Mouse (Mus musculus): ENCODE data around the gene Kcnj9. TPM values are rescaled to one million over a fixed set of nuclear protein-coding genes. Genes with fewer than 3 reads are reported as not detected.

The Kcnj9 gene
- polyA plus RNA-seq, 1 experiment from 2014 or later = not detected

DNA sequence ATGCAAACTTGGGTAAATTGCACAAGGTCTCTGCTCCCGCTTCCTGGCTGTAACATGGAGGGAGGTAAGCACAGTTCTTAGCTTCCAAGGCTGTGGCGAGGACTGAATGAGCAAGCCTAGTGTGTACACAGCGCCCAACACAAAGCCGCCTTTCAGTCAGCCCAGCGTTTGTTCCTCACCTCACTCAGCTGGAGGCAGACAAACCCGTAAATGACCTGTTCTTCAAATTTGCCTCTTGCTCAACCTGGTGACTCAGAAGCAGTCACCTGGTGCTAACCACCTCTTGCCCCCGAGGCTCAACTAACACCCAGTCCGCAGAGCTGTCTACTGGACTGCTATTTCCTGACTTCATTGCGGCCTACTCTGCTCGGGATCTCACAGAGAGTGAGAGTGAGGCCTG lies 21.2 kb downstream of the Kcnj9 start:
- Histone ChIP-seq H3K4me2 (replicated peaks; ENCODE audit: low read depth, low read length) (no peak overlapping the region), H3K36me3 (ENCODE audit: insufficient read depth, low read length) (no peaks in the 10 kb centered on the region), H3K27me3 (ENCODE audit: insufficient read depth, low read length) (no peaks in the 10 kb centered on the region), H3K27ac (ENCODE audit: low read length) (no peak overlapping the region), H3K9me3 (ENCODE audit: low read length) (no peaks in the 10 kb centered on the region), H3K9ac (replicated peaks; ENCODE audit: low read length) (0 out of 2 replicates have a peak overlapping the region, but pooled peaks have one; percentile 7), H3K4me3 (ENCODE audit: low read length) (no peak overlapping the region), H3K4me1 (ENCODE audit: insufficient read depth, low read length) (peaks cover 27% of the 10 kb centered on the region)
- ATAC-seq (ENCODE audit: low FRiP score, low TSS enrichment) = no peak
- WGBS = 66% methylated on average over 10 of the region's 10 CpGs

DNA sequence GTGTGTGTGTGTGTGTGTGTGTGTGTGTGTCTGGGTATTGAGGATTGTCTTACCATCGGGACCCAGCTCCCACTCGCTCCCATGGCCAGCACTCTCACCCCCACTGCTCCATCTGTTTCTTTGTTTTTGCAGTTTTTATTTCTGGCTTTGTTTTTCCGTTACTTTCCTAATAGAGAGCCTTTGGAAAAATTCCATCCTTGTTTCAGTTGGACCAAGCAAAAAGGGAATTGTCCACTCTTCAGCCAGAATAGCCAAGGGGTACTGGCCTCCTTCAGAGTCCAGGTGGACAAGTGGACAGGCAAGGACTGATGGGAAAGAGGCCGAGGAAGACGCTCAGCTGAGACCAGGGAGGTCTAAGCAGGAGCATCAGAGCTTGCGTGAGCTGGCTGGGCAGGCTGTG lies 22.2 kb downstream of the Kcnj9 start:
- Histone ChIP-seq H3K27ac (ENCODE audit: low read length) (no peak overlapping the region), H3K9me3 (ENCODE audit: low read length) (no peaks in the 10 kb centered on the region), H3K4me2 (replicated peaks; ENCODE audit: low read depth, low read length) (no peak overlapping the region), H3K4me3 (ENCODE audit: low read length) (no peak overlapping the region), H3K27me3 (ENCODE audit: insufficient read depth, low read length) (no peaks in the 10 kb centered on the region), H3K4me1 (ENCODE audit: insufficient read depth, low read length) (peaks cover 26% of the 10 kb centered on the region), H3K36me3 (ENCODE audit: insufficient read depth, low read length) (no peaks in the 10 kb centered on the region), H3K9ac (replicated peaks; ENCODE audit: low read length) (no peak overlapping the region)
- WGBS = 61% methylated on average over 6 of the region's 6 CpGs
- no peak for ATAC-seq (ENCODE audit: low FRiP score, low TSS enrichment)

DNA sequence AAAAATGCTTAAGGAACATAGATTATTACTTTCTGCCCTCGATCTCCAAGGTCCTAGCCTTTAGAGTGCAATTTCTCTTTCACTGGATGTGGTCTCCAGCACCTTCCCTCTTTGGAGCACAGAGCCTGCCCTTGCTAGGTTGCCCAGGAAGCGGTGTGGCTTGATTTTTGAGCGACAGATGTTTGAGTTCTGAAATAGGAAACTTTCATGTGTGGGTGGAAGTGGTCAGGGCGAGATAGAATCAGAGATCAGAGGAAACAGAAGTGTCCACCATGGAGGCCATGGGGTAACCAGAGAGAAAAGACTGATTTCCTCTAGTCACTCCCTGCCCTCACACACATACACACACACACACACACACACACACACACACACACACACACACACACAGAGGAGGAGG lies 22.9 kb downstream of the Kcnj9 start:
- ATAC-seq (ENCODE audit: low FRiP score, low TSS enrichment) = no peak
- 52% methylated on average over 4 of the region's 4 CpGs for WGBS
- Histone ChIP-seq H3K9ac (replicated peaks; ENCODE audit: low read length) (no peak overlapping the region), H3K9me3 (ENCODE audit: low read length) (no peaks in the 10 kb centered on the region), H3K4me3 (ENCODE audit: low read length) (no peak overlapping the region), H3K4me2 (replicated peaks; ENCODE audit: low read depth, low read length) (no peak overlapping the region), H3K36me3 (ENCODE audit: insufficient read depth, low read length) (no peaks in the 10 kb centered on the region), H3K4me1 (ENCODE audit: insufficient read depth, low read length) (peaks cover 24% of the 10 kb centered on the region), H3K27me3 (ENCODE audit: insufficient read depth, low read length) (no peaks in the 10 kb centered on the region), H3K27ac (ENCODE audit: low read length) (no peak overlapping the region)

DNA sequence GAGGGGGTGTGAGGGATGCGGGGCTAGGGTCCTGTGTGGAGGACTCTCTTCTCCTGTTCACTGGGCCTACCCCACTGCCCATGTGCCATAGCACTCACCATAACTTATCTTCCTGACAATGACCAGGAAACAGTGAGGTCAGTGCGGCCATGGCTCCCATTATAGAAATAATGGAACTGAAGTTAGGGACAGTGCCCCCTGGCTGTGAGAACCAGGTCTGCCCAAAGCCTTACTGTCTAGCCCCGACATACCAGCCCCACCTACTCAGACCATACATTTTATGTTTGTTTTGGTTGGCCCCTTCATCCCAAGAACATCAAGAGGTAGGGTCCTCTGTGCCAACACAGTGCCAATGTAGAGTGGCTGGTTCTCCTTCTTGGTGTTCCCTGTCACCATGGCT lies 23.5 kb downstream of the Kcnj9 start:
- H3K4me3 ChIP-seq (ENCODE audit: low read length) = no peak overlapping the region
- WGBS = 73% methylated on average over 3 of the region's 3 CpGs
- peaks cover 18% of the 10 kb centered on the region for H3K4me1 ChIP-seq (ENCODE audit: insufficient read depth, low read length)
- H3K27ac ChIP-seq (ENCODE audit: low read length) = no peak overlapping the region
- H3K9me3 ChIP-seq (ENCODE audit: low read length) = no peaks in the 10 kb centered on the region
- no peaks in the 10 kb centered on the region for H3K36me3 ChIP-seq (ENCODE audit: insufficient read depth, low read length)
- H3K27me3 ChIP-seq (ENCODE audit: insufficient read depth, low read length) = no peaks in the 10 kb centered on the region
- ATAC-seq (ENCODE audit: low FRiP score, low TSS enrichment) = no peak
- H3K4me2 ChIP-seq (replicated peaks; ENCODE audit: low read depth, low read length) = no peak overlapping the region
- H3K9ac ChIP-seq (replicated peaks; ENCODE audit: low read length) = no peak overlapping the region

DNA sequence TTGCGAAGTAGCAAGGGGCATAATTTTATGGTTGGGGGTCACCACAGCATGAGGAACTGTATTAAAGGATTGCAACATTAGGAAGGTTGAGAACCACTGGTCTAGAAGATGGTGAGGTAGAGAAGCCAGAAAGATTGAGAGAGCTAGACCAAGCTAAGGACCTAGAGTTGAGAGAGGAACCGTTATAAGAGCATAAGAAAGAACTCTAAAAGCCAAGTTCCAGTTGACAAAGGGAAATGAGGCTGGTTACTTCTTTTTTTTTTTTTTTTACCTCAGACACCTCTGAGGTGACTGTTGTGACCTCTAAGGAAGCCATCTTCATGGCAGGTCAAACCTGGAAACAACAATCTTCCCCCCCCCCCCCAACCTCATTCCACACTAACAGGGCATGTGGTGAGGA lies 24.0 kb downstream of the Kcnj9 start:
- Histone ChIP-seq H3K27me3 (ENCODE audit: insufficient read depth, low read length) (no peaks in the 10 kb centered on the region), H3K4me2 (replicated peaks; ENCODE audit: low read depth, low read length) (no peak overlapping the region), H3K4me3 (ENCODE audit: low read length) (no peak overlapping the region), H3K27ac (ENCODE audit: low read length) (no peak overlapping the region), H3K4me1 (ENCODE audit: insufficient read depth, low read length) (peaks cover 13% of the 10 kb centered on the region), H3K9me3 (ENCODE audit: low read length) (no peaks in the 10 kb centered on the region), H3K9ac (replicated peaks; ENCODE audit: low read length) (no peak overlapping the region), H3K36me3 (ENCODE audit: insufficient read depth, low read length) (no peaks in the 10 kb centered on the region)
- 85% methylated on average over 2 of the region's 2 CpGs for WGBS
- ATAC-seq (ENCODE audit: low FRiP score, low TSS enrichment) = no peak

DNA sequence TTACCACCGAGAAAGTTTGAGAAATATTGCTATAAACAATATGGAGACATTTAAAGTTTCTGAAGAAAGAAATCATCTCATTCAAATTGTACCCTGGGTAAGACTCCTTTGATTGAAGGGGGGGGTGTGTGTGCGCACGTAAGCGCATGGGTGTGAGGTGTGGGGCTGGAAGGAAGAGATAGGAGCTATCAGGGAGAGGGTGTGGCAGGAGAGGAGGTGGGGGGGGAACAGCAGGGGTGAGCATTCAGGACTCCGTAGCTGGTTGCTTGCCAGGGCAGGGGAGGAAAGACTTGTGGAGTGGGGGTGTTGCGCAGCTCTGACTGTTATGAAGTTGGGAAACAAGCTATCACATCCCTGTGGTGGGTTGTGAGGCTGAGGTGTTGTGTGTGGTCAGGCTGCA lies 24.7 kb downstream of the Kcnj9 start:
- Histone ChIP-seq H3K9ac (replicated peaks; ENCODE audit: low read length) (no peak overlapping the region), H3K27ac (ENCODE audit: low read length) (no peak overlapping the region), H3K9me3 (ENCODE audit: low read length) (no peaks in the 10 kb centered on the region), H3K4me3 (ENCODE audit: low read length) (no peak overlapping the region), H3K27me3 (ENCODE audit: insufficient read depth, low read length) (no peaks in the 10 kb centered on the region), H3K36me3 (ENCODE audit: insufficient read depth, low read length) (no peaks in the 10 kb centered on the region), H3K4me1 (ENCODE audit: insufficient read depth, low read length) (peaks cover 8% of the 10 kb centered on the region; the same call in 1 of the 2 replicates), H3K4me2 (replicated peaks; ENCODE audit: low read depth, low read length) (no peak overlapping the region)
- no peak for ATAC-seq (ENCODE audit: low FRiP score, low TSS enrichment)
- 78% methylated on average over 6 of the region's 6 CpGs for WGBS

DNA sequence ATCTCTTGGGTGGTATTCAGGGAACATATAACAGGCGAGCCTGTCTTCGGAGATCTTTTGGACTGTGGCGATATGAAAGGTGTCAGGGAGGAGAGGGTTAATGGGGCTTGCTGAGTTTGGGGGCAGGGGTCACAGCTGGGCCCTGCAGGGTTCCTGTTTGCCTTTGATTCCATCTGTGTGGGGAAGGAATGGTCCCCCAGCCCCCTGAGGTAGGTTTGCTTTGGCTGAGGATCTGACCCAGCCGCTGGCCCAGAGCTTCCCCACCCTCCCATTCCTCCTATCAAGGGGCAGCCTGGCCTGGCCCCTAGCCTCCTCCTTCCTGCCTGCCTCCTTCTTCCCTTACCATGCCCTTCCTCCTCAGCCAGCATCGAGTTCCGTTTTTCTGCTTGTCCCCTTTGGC lies 26.3 kb downstream of the Kcnj9 start:
- peaks cover 11% of the 10 kb centered on the region for H3K4me1 ChIP-seq (ENCODE audit: insufficient read depth, low read length)
- no peak overlapping the region for H3K9ac ChIP-seq (replicated peaks; ENCODE audit: low read length)
- no peak; the same call in 1 of the 2 replicates for ATAC-seq (ENCODE audit: low FRiP score, low TSS enrichment)
- no peaks in the 10 kb centered on the region for H3K9me3 ChIP-seq (ENCODE audit: low read length)
- no peak overlapping the region for H3K27ac ChIP-seq (ENCODE audit: low read length)
- H3K4me2 ChIP-seq (replicated peaks; ENCODE audit: low read depth, low read length) = no peak overlapping the region
- no peak overlapping the region for H3K4me3 ChIP-seq (ENCODE audit: low read length)
- H3K27me3 ChIP-seq (ENCODE audit: insufficient read depth, low read length) = no peaks in the 10 kb centered on the region
- 22% methylated on average over 6 of the region's 6 CpGs for WGBS
- H3K36me3 ChIP-seq (ENCODE audit: insufficient read depth, low read length) = no peaks in the 10 kb centered on the region

DNA sequence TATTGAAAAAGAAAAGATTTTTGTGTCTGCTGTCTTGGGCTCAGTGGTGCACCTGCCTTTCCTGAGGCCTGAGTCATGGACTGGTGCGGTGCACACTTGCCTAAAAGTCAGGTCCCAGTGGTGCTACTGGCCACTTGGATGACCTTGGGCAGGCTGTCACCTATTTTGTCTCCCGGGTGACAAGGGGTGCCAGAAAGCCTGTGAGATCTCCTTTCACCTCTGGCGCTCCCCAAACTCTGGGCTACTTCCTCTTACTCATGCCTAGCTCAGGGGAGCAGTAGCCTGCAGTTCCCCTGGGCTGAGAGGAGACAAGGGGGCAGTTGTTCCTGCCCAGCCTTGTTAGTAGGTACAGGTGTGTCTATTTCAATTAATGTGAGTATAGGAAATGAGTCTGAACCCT lies 26.8 kb downstream of the Kcnj9 start:
- no peak overlapping the region for H3K4me2 ChIP-seq (replicated peaks; ENCODE audit: low read depth, low read length)
- 62% methylated on average over 3 of the region's 3 CpGs for WGBS
- H3K4me3 ChIP-seq (ENCODE audit: low read length) = no peak overlapping the region
- no peak for ATAC-seq (ENCODE audit: low FRiP score, low TSS enrichment)
- H3K36me3 ChIP-seq (ENCODE audit: insufficient read depth, low read length) = no peaks in the 10 kb centered on the region
- H3K9ac ChIP-seq (replicated peaks; ENCODE audit: low read length) = no peak overlapping the region
- no peak overlapping the region for H3K27ac ChIP-seq (ENCODE audit: low read length)
- no peaks in the 10 kb centered on the region for H3K9me3 ChIP-seq (ENCODE audit: low read length)
- H3K4me1 ChIP-seq (ENCODE audit: insufficient read depth, low read length) = peaks cover 16% of the 10 kb centered on the region
- no peaks in the 10 kb centered on the region for H3K27me3 ChIP-seq (ENCODE audit: insufficient read depth, low read length)

DNA sequence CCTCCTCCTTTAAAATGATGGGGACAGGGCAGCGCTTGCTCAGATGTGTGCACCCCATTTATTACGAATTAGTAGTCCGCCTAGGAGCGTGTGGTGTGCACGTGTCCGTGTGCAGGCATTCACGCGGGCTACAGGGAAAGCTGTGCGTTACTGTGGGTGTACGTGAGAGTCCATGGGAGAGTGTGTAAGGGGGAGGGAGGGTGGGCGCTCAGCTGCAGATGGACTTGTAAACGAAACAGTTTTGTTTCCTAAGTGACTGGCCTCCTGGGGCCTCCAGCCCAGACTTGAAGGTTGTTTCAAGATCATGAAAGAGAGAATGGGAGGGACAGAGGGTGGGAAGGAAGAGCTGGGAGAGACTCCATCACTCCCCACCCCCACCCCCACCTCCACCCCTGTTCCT lies 27.9 kb downstream of the Kcnj9 start:
- ATAC-seq (ENCODE audit: low FRiP score, low TSS enrichment) = no peak
- 42% methylated on average over 12 of the region's 12 CpGs for WGBS
- no peaks in the 10 kb centered on the region for H3K9me3 ChIP-seq (ENCODE audit: low read length)
- no peaks in the 10 kb centered on the region for H3K27me3 ChIP-seq (ENCODE audit: insufficient read depth, low read length)
- peaks cover 27% of the 10 kb centered on the region for H3K4me1 ChIP-seq (ENCODE audit: insufficient read depth, low read length)
- H3K4me2 ChIP-seq (replicated peaks; ENCODE audit: low read depth, low read length) = no peak overlapping the region
- H3K27ac ChIP-seq (ENCODE audit: low read length) = no peak overlapping the region
- H3K9ac ChIP-seq (replicated peaks; ENCODE audit: low read length) = no peak overlapping the region
- H3K4me3 ChIP-seq (ENCODE audit: low read length) = no peak overlapping the region
- no peaks in the 10 kb centered on the region for H3K36me3 ChIP-seq (ENCODE audit: insufficient read depth, low read length)

DNA sequence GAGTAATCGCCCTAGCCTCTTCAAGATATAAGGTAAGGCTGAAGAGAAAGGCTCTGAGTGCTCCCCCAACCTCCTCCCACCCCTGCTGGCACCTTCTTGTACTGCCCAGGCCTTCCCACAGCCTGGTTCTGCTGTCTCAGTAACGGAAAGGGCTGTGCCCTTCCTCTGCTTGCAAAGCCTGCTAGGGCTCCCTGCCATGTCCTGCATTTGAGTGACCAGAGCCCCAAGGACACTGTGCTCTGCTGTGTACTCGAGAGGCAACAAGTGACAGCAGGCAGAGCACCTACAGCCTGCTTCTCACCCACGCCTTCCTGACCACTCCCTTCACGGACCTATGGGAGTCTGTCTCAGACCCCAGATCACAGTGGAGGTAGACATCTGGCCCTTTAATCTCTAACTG lies 28.9 kb downstream of the Kcnj9 start:
- Histone ChIP-seq H3K36me3 (ENCODE audit: insufficient read depth, low read length) (no peaks in the 10 kb centered on the region), H3K4me2 (replicated peaks; ENCODE audit: low read depth, low read length) (no peak overlapping the region), H3K27ac (ENCODE audit: low read length) (no peak overlapping the region), H3K9me3 (ENCODE audit: low read length) (no peaks in the 10 kb centered on the region), H3K4me1 (ENCODE audit: insufficient read depth, low read length) (peaks cover 35% of the 10 kb centered on the region), H3K9ac (replicated peaks; ENCODE audit: low read length) (no peak overlapping the region), H3K27me3 (ENCODE audit: insufficient read depth, low read length) (no peaks in the 10 kb centered on the region), H3K4me3 (ENCODE audit: low read length) (no peak overlapping the region)
- WGBS = 73% methylated on average over 5 of the region's 5 CpGs
- no peak for ATAC-seq (ENCODE audit: low FRiP score, low TSS enrichment)

DNA sequence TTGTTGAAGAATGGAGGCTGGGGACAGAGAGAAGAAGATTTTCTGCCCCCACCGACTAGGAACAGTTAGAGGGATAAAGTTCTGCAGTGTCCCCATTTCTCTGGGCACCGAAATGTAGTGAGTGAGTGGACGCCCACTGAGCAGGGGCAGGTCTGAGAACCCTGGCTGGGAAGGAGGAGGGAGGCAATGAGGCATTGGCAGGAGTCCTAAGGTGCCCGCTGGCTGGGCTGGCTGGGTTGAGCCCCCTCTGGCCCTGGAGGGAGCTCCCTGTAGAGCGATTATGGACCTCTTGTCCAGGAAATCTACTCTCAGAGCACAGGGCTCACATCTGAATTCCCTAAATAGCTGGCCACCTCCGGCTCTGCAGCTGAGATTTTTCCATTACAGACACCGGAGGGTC lies 29.6 kb downstream of the Kcnj9 start:
- no peak for ATAC-seq (ENCODE audit: low FRiP score, low TSS enrichment)
- 64% methylated on average over 7 of the region's 7 CpGs for WGBS

More for the DNA sequence above, 29.6 kb downstream of the Kcnj9 start:
- no peaks in the 10 kb centered on the region for H3K9me3 ChIP-seq (ENCODE audit: low read length)
- H3K27me3 ChIP-seq (ENCODE audit: insufficient read depth, low read length) = no peaks in the 10 kb centered on the region
- H3K4me1 ChIP-seq (ENCODE audit: insufficient read depth, low read length) = peaks cover 35% of the 10 kb centered on the region
- H3K36me3 ChIP-seq (ENCODE audit: insufficient read depth, low read length) = no peaks in the 10 kb centered on the region
- no peak overlapping the region for H3K27ac ChIP-seq (ENCODE audit: low read length)
- H3K9ac ChIP-seq (replicated peaks; ENCODE audit: low read length) = no peak overlapping the region
- H3K4me2 ChIP-seq (replicated peaks; ENCODE audit: low read depth, low read length) = no peak overlapping the region
- H3K4me3 ChIP-seq (ENCODE audit: low read length) = no peak overlapping the region

Measured in kidney, embryonic 16.5 days (tissue).